Mouse (Mus musculus): ENCODE measurements around the gene Baz2a.
A peak's percentile ranks its signal among the peaks of the same experiment; 100 is the strongest.
"Not testable (repeated sequence)": the region's sequence is repeated elsewhere in the genome, so short reads cannot be mapped to it uniquely, and the experiment has no call there.

The Baz2a gene

DNA sequence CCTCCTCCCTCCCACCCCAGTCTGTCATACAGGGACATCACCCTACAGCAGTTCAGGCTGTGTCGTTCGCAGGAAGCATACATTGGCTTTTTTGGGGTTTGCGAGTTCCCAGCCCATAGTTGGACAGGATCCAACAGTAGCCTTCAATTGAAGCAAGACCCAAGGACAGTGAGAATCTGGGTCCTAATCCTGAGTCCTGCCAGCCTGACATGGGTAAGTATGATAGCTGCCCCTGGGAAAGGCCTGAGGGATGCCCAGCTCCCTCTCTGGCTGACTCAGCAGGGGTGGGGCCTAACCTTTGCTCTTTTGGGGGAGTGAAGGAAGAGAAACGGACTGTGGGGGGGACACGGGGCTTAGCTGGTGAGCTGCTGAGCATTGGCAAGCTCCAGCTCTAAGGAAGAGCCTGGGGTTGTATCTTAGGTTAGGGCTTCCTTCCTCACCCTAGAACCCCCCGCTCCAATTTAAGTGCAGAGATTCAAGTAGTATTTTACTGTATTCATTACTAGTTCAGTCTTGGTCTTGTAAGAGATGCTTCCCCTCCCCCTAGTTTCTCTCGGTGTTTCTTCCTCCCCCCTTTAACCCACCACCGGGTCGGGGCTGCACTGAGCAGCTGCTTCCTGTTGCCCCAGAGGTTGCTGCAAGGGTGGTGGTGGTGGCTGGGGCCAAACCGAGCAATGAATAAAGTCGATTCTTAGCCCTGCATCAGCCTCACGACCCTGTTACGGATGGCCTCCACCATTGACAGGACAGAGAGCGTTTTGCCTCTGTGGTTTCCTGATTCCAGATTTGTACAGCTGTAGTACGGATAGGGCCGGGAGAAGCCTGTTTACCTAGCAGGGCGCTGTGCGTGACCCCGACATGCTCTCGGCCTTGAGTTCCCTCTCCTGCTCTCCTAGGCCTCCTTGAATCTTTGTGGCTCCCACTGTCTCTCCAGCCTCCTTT, at the start of gene Baz2a:
Baz2a (plus strand) TSS at position 14 of the 942 bp plus-strand sequence.
- peak; percentile 69 to 78 for DNase-seq

- DNase-seq = no peak
Observed at GRCm38 (mm10) chr10:128041636-128042035, 49.7 kb upstream of the Baz2a start.

GRCm38 (mm10) chr10:128042466-128042865, 48.9 kb upstream of the Baz2a start:
- DNase-seq = no peak

DNA sequence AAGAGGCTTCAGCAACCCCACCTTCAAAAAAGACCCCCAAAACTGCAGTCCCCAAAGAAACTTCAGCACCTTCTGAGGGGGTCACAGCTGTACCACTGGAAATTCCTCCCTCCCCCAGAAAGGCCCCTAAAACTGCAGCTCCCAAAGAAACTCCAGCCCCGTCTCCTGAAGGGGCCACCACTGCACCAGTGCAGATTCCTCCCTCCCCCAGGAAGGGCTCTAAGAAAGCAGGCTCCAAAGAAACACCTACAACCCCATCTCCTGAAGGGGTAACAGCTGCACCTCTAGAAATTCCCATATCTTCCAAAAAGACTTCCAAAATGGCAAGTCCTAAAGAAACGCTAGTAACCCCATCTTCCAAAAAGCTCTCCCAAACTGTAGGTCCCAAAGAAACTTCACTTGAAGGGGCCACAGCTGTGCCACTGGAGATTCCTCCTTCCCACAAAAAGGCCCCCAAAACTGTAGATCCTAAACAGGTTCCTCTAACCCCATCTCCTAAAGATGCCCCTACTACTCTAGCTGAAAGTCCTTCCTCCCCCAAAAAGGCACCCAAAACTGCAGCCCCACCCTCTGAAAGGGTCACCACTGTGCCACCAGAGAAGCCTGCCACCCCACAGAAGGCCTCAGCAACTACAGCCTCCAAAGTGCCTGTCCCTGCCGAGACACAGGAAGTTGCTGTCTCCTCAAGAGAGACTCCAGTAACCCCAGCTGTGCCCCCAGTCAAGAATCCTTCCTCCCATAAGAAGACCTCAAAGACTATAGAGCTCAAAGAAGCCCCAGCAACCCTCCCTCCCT, 48.1 kb upstream of the Baz2a start:
- no peak for DNase-seq

GRCm38 (mm10) chr10:128048157-128048556, 43.2 kb upstream of the Baz2a start:
- no peak for DNase-seq

DNA sequence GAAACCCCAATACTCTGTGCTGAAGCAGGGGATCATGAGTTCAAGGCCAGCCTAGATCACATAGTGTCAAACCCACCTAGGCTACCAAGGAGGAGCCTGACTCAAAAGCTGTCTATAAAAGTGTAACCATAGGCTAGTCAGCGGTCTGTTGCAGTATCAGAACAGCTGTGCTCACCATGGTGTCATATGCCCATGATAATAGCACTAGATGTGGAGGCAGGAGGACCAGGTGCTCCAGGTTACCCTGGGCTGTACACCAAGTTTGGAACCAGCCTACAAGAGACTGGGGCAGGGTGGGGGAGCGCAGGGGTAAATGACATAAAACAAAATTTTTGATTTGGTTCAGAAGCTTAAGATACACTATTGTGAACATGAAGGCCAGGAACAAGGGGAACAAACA, 41.6 kb upstream of the Baz2a start:
- DNase-seq = no peak

DNA sequence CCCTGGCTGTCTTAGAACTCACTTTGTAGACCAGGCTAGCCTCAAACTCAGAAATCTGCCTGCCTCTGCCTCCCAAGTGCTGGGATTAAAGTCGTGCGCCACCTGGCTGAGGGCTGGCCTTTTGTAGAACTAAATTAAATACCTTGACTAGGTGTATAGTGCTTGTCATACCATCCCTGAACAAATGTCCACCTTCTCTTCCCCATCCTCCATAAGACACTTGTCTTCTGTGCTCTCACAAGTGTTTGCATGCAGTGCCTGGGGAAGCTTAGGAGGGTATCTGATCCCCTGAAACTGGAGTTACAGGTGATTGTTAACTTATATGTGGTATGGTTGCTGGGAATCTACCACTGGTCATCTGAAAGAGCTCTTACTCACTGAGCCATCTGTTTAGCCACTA, 41.0 kb upstream of the Baz2a start:
- no peak for DNase-seq

DNA sequence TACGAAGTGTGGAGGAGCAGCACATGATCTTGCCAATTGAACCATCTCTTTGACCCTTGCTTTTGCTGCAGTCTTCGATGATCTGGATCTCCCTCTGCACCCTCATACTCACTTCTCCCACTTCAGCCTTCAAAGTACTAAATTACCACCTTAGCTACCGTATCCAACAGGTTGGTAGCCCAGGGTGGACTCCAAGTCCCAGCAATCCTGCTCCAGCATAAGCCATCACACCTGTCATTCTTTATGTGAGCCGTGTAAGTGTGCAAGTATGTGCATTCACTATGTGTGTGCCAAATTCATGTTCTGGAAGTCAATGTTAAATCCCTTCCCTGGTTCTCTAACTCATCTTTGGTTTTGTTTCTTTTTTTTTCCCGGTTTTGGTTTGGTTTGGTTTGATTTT, 39.8 kb upstream of the Baz2a start:
- no peak for DNase-seq

- not testable (repeated sequence) for DNase-seq
Observed at GRCm38 (mm10) chr10:128052136-128052535, 39.2 kb upstream of the Baz2a start.

DNA sequence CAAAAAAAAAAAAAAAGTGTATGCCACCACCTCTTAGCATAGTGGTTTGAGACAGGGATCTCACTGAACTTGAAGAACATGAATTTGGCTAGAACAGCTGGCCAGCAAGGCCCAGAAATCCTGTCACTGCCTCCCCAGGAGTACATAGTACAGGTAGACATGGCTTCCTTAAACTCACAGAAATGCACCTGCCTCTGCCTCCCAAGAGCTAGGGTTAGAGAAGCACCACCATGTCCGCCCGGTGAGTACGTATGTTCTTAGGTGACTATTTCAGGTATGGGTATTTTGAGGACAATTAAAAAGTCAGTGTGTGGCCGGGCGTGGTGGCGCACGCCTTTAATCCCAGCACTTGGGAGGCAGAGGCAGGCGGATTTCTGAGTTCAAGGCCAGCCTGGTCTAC, 38.4 kb upstream of the Baz2a start:
- no peak for DNase-seq

DNA sequence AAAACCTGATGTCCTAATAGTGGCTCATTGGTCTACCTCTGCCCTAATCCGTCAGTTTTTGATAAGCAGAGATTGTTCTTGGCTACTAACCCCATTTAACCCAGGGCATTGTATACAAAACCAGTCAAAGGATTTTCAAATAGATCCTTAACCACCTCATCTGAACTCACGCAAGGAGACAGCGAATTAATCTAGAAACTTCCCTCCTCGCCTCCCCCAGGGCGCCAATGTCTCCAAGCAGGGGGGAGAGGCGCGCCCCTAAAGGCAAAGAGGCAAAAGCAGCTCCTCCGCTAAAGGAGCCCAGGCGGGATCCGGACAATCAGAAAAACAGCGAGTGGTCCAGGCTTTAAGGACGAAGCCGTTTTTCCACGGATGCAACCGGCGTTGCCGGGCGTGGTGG, 33.2 kb upstream of the Baz2a start:
- DNase-seq = no peak

DNA sequence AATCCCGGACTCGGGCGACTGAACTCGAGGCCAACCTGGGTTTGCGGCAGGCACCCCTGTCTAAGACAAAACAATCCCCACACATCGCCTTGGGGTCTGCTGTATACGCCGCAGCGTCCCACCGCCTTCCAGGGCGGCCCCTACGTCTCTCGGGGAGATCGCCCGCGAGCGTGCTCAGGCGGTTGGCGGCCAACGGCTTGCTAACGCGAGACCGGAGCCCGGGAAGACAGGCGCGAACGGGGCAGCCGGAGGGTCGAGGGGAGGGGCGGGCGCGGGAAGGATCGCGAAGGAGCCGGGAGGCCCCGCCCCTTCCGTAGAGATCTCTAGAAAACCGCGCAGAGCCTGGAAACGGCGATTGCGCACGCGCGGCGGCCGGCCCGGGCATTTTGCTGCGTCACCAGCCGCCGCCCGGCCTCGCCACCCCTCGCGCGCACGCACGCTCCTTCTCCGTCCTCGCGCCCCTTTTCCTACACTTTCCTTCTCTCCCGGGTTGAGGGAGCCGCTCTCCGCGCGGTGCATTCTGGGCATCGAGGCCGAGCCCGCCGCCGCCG, 32.7 kb upstream of the Baz2a start, which contains the start of gene Ptges3:
Ptges3 (plus strand) TSS at position 354 of the 551 bp plus-strand sequence.
- DNase-seq = peak; percentile 99 to 100

- peak; percentile 60 to 74 for DNase-seq
Observed at GRCm38 (mm10) chr10:128059207-128059981, 32.0 kb upstream of the Baz2a start.

GRCm38 (mm10) chr10:128061109-128061508, 30.3 kb upstream of the Baz2a start:
- no peak for DNase-seq

GRCm38 (mm10) chr10:128062221-128062989, 29.0 kb upstream of the Baz2a start:
- DNase-seq = no peak

GRCm38 (mm10) chr10:128066072-128066471, 25.3 kb upstream of the Baz2a start:
- no peak for DNase-seq

- DNase-seq = no peak
Observed at GRCm38 (mm10) chr10:128069201-128069600, 22.2 kb upstream of the Baz2a start.

- not testable (repeated sequence) for DNase-seq
Observed at GRCm38 (mm10) chr10:128070432-128070831, 20.9 kb upstream of the Baz2a start.

GRCm38 (mm10) chr10:128078269-128078668, 13.1 kb upstream of the Baz2a start:
- not testable (repeated sequence) for DNase-seq

GRCm38 (mm10) chr10:128080496-128080895, 10.9 kb upstream of the Baz2a start:
- DNase-seq = peak in 1 of 2 experiments; percentile 38

- no peak for DNase-seq
Observed at GRCm38 (mm10) chr10:128081807-128082476, 9.4 kb upstream of the Baz2a start.
